Mouse (Mus musculus) lung, postnatal 0 days (tissue): ENCODE measurements around the gene Emc10.

Experiments
- CTCF ChIP-seq: IDR thresholded peaks from 2 replicates; pipeline ENCODE4 v1.5.1; 2016; ENCODE audit warnings: antibody characterized with exemption, mild to moderate bottlenecking
- EP300 ChIP-seq: IDR thresholded peaks from 2 replicates; pipeline ENCODE4 v1.6.1; 2016; ENCODE audit warnings: antibody characterized with exemption, mild to moderate bottlenecking, control low read depth

DNA sequence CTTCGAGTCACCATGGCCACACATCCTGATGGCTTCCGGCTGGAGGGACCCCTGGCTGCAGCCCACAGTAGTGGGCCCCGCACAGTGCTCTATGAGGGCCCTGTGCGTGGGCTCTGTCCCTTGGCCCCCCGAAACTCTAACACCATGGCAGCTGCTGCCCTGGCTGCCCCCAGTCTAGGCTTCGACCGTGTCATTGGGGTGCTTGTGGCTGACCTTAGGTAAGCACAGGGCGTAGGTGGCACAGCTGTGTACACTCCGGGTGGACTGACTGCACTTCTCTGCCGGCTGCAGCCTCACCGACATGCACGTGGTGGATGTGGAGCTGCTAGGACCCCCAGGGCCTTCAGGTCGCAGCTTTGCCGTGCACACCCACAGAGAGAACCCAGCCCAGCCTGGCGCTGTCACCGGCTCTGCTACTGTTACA is 29.4 kb downstream of the Emc10 start:
- TF ChIP-seq EP300, result no peak
- no peak for TF ChIP-seq CTCF
